Mouse (Mus musculus) olfactory bulb, adult 2 months (tissue): ENCODE measurements around the gene Il23r.

Experiments
- CTCF ChIP-seq: fragments of 200-500 bp; IDR thresholded peaks from 2 replicates; pipeline ENCODE4 v1.5.1; 2012; ENCODE audit warnings: low read depth, mild to moderate bottlenecking, low read length, moderate library complexity; ENCODE audit not compliant: insufficient read depth
- POLR2A ChIP-seq: fragments of 200-500 bp; IDR thresholded peaks from 2 replicates; pipeline ENCODE4 v1.6.1; 2012; ENCODE audit warnings: mild to moderate bottlenecking, low read depth, low read length, moderate library complexity; ENCODE audit not compliant: insufficient read depth

GRCm38 (mm10) chr6:67399551-67399950, 92.1 kb downstream of the Il23r start:
- no peak for TF ChIP-seq CTCF
- TF ChIP-seq POLR2A, result no peak
